Mouse (Mus musculus) thymus, adult 2 months (tissue): ENCODE results near the gene Hyal6. TPM values are rescaled to one million over a fixed set of nuclear protein-coding genes. Genes with fewer than 3 reads are reported as not detected.

Experiments used
- DNase-seq: peaks from one replicate; pipeline ENCODE4 v3.0.0; 2021
- H3K27ac ChIP-seq: fragments of 200-500 bp; 2 replicates; pipeline ENCODE4 v1.5.1; 2012; ENCODE audit warnings: low read length, control low read depth; ENCODE audit not compliant: control insufficient read depth, insufficient read depth
- H3K27me3 ChIP-seq: fragments of 200-500 bp; 2 replicates; pipeline ENCODE4 v1.6.1; 2012; ENCODE audit warnings: mild to moderate bottlenecking, low read length, moderate library complexity, mixed read lengths; ENCODE audit not compliant: control insufficient read depth, insufficient read depth
- H3K36me3 ChIP-seq: fragments of 200-500 bp; 2 replicates; pipeline ENCODE4 v1.6.1; 2012; ENCODE audit warnings: mild to moderate bottlenecking, low read length, moderate library complexity; ENCODE audit not compliant: control insufficient read depth, insufficient read depth
- H3K4me1 ChIP-seq: fragments of 200-500 bp; replicated peaks from 2 replicates; pipeline ENCODE4 v1.6.1; 2012; ENCODE audit warnings: low read length; ENCODE audit not compliant: control insufficient read depth, insufficient read depth
- H3K4me3 ChIP-seq: fragments of 200-500 bp; 2 replicates; pipeline ENCODE4 v1.5.1; 2012; ENCODE audit warnings: mild to moderate bottlenecking, low read length, control low read depth, moderate library complexity; ENCODE audit not compliant: control insufficient read depth, insufficient read depth
- CTCF ChIP-seq: fragments of 200-500 bp; IDR thresholded peaks from 2 replicates; pipeline ENCODE4 v1.5.1; 2012; ENCODE audit warnings: mild to moderate bottlenecking, control low read depth, low read length, moderate library complexity, borderline replicate concordance; ENCODE audit not compliant: control insufficient read depth, poor library complexity, insufficient read depth; ENCODE audit errors: extremely low read depth
- POLR2A ChIP-seq: fragments of 200-500 bp; IDR thresholded peaks from 2 replicates; pipeline ENCODE4 v1.6.1; 2012; ENCODE audit warnings: mild to moderate bottlenecking, low read length, control low read depth, moderate library complexity; ENCODE audit not compliant: control insufficient read depth, poor library complexity, insufficient read depth; ENCODE audit errors: extremely low read depth
- WGBS: fragments of 180-500 bp; shearing (Covaris S2); methylation state at CpG from one replicate; pipeline ENCODE4 v1.1.7; 2018; 5-methylcytosine and 5-hydroxymethylcytosine counted together
- polyA plus RNA-seq: library from polyadenylated mRNA; depleted of rRNA; stranded (reverse); fragments of >200 nt; gene quantifications from 2 replicates; pipeline ENCODE4 v1.2.3, GENCODE M21; 2012; rRNA removed

Hyal6 gene
- polyA plus RNA-seq = not detected in 2 replicates

GRCm38 (mm10) chr6:24732945-24733344 lies at the start of gene Hyal6:
Gene Hyal6 (plus strand): TSS chr6:24733245.
- Histone ChIP-seq H3K27me3 (no peaks in the 10 kb centered on the region), H3K36me3 (no peaks in the 10 kb centered on the region), H3K27ac (no peak within 1 kb of the TSS), H3K4me1 (no peaks in the 10 kb centered on the region), H3K4me3 (no peak within 1 kb of the TSS)
- no peak for TF ChIP-seq POLR2A
- DNase-seq = no peak
- WGBS = 90% methylated on average over 3 of the region's 3 CpGs

DNA sequence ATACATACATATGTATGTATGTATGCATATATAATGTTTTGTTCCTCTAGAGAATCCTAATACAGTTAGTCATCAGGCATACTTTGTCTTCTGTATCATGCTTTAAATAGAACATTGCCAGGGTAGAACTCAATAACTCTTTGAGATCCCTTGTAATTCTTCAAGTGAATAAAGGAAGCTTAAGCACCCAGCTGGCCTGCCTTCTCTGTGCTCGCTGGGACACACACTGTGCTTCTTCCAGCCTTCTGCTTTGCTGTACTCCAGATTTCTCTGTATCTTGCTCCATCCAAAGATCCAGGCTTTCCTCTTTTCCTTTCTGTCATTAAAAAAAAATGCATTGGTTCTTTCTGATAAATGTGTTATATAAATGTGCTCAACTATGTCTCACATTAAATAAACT lies 45.2 kb upstream of the Hyal6 start:
- TF ChIP-seq CTCF (no peak), POLR2A (no peak)
- Histone ChIP-seq H3K4me1 (no peaks in the 10 kb centered on the region), H3K27ac (no peak overlapping the region), H3K4me3 (no peak overlapping the region), H3K36me3 (no peaks in the 10 kb centered on the region), H3K27me3 (no peaks in the 10 kb centered on the region)
- no peak for DNase-seq
- WGBS = 85% methylated on average over 1 of the region's 1 CpGs

DNA sequence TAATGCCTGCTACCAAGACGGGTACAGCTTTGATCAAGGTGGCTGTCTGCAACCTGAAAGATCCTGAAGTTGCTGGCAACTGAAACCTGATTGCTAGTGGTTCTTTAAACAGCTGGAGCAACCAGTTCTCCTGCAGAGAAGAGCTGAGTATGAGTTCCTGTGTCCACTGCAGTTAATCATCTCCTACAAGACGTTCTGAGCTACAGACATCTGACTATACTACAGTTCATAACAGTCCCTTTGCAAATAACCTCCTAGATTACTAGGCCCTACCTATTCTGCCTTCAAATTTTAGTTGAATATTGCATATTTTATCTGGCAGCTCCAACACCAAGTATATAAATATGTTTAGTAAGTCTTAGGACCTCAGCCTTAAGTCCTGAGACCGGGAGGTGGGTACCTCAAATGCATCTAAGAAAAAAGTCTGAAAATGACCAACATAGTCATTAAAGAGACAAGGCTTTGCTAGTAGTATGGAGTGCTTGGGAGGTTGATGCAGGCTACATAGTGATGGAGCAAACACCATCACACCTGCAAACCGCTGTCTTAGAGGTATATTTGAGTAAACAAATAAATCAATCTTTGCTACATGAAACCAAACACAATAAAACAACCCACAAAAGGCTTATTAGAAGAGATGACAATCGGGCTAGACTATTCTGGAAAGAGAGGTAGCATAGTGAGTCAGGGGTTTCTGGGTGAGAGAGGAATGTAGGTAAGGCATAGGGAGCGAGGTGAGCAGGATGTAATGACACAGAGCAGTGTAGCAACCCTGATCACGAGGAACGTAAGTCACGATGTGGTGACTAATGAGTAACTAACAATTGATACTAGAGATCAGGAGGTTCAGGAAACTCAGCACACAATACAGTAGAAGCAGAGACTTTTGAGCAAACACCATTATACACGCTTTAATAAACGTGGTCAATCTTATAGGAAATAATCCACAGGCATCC lies 38.3 kb upstream of the Hyal6 start:
- no peak overlapping the region for H3K27ac ChIP-seq
- 90% methylated on average over 11 of the region's 11 CpGs for WGBS

GRCm38 (mm10) chr6:24696117-24696516 lies 36.9 kb upstream of the Hyal6 start:
- H3K27ac ChIP-seq = no peak overlapping the region
- DNase-seq = no peak
- WGBS = 89% methylated on average over 4 of the region's 4 CpGs
- H3K4me3 ChIP-seq = no peak overlapping the region
- TF ChIP-seq POLR2A (no peak), CTCF (no peak)
- H3K27me3 ChIP-seq = no peaks in the 10 kb centered on the region
- no peaks in the 10 kb centered on the region for H3K4me1 ChIP-seq
- H3K36me3 ChIP-seq = no peaks in the 10 kb centered on the region

More for the DNA sequence above, 38.3 kb upstream of the Hyal6 start:
- no peak for TF ChIP-seq CTCF
- no peak for TF ChIP-seq POLR2A
- Histone ChIP-seq H3K4me1 (no peaks in the 10 kb centered on the region), H3K4me3 (no peak overlapping the region), H3K27me3 (no peaks in the 10 kb centered on the region), H3K36me3 (no peaks in the 10 kb centered on the region)
- DNase-seq = no peak

GRCm38 (mm10) chr6:24697216-24697615 lies 35.8 kb upstream of the Hyal6 start:
- H3K4me1 ChIP-seq = no peaks in the 10 kb centered on the region
- no peaks in the 10 kb centered on the region for H3K27me3 ChIP-seq
- DNase-seq = no peak
- H3K27ac ChIP-seq = no peak overlapping the region
- TF ChIP-seq POLR2A (no peak), CTCF (no peak)
- H3K36me3 ChIP-seq = no peaks in the 10 kb centered on the region
- WGBS = 89% methylated on average over 5 of the region's 5 CpGs
- no peak overlapping the region for H3K4me3 ChIP-seq

GRCm38 (mm10) chr6:24707090-24707489 lies 26.0 kb upstream of the Hyal6 start:
- WGBS = 80% methylated on average over 5 of the region's 5 CpGs
- H3K27me3 ChIP-seq = no peaks in the 10 kb centered on the region
- no peak overlapping the region for H3K4me3 ChIP-seq
- TF ChIP-seq CTCF (no peak), POLR2A (no peak)
- no peak for DNase-seq
- H3K4me1 ChIP-seq = no peaks in the 10 kb centered on the region
- H3K27ac ChIP-seq = no peak overlapping the region
- H3K36me3 ChIP-seq = no peaks in the 10 kb centered on the region
